Mouse (Mus musculus) urinary bladder, postnatal 10 days (tissue): Measurements from ENCODE around the gene Slc9a9.

Experiments
- DNase-seq: peaks from one replicate; pipeline ENCODE4 v3.0.0; 2022; ENCODE audit warnings: low spot score

The Slc9a9 gene

DNA sequence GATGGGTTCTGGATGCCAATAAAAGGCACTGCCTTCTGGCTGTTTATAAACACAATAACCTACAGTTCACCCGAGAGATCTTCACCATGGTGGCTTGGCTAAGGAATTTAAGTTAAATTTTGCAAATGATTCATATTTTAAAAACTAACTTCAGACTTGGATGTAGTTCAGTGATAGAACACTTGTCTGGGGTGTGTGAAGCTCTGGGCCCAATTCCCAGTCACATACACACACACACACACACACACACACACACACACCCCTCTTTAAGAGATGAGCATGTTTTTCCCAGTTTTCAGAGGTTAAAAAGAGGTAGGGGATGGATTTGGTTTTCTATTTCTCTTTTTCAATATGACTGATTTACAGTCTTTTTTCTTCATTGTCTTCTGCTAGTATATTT is 15.9 kb downstream of the Slc9a9 start:
- DNase-seq = no peak

DNA sequence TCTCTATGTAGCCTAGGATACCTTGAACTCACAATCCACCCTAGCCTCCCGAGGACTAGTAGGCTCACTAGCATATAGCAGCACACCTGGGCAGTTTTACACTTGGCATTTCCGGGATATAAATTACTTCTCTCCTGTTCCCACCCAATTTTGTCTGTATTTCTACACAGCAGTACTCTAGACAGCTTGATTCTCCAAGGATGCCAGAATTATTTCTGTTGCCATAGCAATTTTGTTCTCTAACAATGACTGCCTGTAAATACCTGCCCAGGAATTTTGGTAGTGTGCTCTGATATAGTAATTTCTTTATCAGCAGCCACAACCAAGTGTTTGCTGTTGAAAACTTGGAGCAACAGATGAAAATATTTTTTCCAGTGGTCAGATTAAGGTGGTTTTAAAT is 16.7 kb downstream of the Slc9a9 start:
- DNase-seq = no peak

DNA sequence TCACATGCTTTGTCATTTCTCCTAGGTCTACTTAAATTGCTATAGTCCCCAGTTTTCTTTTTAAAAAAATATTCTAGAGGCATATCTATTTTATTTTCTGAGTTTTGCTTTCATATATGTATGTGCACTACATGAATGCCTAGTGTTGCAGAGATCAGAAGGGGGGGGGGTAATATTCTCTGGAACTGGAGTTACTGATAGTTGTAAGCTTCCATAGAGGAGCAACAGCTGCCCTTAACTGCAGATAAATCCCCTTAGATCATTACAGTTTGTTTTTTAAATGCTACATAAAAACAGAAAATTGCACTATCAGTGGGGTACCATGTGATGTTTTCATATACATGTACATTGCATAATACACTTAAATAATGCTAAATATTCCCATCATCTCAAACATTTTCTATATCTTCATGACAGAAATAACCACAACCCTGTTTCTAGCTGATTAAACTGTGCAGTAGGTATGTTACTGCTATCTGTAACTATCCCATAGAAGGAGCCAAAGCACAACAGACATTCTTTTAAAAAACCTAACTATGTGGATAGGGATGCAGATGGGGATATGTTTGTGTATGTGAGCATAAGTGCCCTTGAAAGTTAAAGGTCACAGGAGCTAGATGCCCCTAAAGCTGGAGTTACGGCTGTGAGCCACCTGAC is 17.6 kb downstream of the Slc9a9 start:
- DNase-seq = no peak

DNA sequence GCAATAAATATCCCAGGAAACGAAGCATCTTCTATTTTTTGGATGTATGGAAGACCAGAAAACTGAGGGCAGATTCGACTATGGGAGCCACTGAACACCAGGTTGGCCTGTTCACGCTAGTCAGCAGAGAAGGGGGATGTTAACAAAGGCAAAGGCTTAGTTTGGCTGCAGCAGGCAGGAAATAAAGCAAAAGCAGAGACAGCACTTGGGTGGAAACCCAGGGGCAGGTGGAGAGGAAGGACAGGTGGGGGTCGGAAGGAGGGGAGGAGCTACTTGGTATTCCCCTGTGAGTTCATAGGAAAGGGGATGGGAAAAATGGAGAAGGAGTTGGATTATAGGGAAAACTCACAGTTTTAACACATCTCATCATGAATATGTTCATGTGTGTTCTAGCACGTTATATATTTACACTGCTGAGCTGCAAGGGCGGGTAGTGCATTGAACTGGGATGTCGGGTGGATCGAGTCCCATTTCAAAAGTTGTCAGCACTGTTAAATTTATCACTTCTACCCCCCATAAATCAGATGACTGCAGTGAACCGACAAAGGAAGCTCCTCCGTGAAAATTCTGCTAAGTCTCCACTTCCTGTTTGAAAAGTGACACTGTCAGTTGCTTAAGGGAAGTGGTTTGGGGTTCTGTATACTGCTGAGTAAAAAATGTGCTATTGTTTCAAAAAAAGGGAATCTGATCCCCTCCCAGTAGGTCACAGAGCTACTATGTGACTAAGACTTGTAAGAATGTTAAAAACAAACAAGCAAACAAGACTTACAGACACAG is 21.8 kb downstream of the Slc9a9 start:
- no peak for DNase-seq

DNA sequence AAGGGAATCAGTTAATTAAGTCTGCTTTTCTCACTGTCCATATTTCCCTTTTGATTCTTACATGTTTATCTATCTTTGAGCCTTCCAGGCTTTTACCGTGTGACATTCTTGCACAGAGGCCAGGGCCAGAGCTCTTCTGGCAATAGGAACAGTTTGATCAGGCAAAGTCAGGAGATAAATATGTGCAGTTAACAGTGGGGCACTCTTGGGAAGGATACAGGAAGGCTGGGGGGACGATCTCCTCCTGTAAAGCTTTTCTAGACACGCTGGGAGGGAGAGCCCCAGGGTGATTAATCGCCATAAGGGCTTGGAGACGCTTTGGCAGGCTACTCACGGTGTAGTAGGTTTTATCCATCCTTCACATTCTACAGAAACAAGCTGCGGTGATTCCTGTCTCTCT is 22.4 kb downstream of the Slc9a9 start:
- no peak for DNase-seq

GRCm38 (mm10) chr9:94694243-94694642 is 24.5 kb downstream of the Slc9a9 start:
- no peak for DNase-seq

GRCm38 (mm10) chr9:94694983-94695382 is 25.3 kb downstream of the Slc9a9 start:
- no peak for DNase-seq

DNA sequence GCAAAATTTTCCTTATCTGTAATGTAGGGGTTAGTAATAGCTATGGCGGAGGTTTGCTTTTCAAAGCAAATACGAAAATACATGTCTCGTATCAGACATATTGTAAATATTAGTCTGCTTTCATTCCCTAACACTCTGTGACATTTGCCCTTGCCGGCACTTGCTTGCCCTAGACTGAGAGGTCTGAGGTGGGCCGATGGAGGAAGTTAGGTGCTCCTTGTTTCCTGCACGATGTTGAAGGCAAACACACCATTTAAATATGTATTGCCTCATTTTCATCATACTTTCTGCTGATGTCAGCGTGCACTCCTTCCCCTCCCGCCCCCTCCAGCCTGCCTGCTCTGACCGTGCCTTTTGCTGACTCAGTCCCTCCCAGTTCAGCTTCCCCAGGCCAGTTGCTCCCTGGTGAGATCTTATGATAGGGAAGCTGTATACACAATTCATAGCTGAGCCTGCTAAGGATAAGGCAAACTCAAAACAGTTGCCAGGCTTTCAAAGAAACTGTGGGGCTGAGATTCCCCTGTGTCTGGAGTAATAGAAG is 26.9 kb downstream of the Slc9a9 start:
- no peak for DNase-seq

- DNase-seq = no peak
Measured at GRCm38 (mm10) chr9:94698175-94698574, 28.5 kb downstream of the Slc9a9 start.

DNA sequence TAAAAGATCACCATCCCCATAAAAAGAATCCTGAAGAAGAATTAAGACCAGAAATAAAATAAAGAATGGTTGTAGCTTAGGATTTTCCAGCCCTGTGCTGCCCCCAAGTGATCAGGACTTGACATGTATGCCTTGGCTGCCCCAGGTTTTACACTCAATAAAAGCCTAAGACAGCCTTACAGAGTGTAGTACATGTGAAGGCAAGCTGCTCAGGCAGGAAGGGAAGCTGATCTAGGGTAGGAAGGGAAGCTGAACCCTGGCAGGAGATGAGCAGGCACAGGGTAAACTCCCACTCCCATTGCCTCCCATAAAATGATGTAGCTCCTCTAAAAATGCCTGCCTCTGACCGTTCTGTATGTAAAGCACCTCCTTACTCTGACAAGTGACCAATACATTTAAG is 30.8 kb downstream of the Slc9a9 start:
- DNase-seq = no peak

- no peak for DNase-seq
Measured at GRCm38 (mm10) chr9:94701193-94701869, 31.6 kb downstream of the Slc9a9 start.

DNA sequence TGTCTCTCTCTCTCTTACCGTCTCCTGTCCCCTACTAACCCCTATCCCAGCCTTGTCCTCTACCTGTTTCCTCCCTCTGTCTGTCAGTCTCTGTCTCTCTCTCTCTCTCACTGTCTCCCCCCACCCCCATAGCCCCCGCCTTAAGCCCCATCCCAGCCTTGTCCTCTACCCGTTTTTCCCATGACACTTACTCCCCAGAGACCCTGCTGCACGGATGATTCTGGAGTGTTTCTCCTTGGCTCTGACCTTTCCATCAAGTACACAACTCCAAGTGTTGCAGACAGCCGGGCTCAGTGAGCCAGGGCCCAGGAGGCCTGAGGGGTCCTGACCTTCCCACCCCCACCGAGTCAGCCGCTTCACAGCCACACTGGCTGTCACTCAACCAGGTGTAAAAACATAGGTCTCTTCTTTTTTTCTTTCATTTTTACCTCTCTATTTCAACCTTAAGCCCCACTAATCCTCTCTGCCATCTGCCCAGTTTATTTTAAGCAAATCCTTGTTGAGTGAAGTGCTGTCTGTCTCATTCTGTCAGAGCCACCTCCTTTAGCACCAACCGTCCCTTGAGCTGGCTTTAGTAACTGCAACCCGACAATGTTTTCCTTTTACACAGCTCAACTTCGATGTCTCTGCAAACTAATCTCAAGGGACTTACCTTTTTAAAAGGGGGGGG is 32.4 kb downstream of the Slc9a9 start:
- DNase-seq = no peak

GRCm38 (mm10) chr9:94704986-94705757 is 35.5 kb downstream of the Slc9a9 start:
- DNase-seq = no peak

- no peak for DNase-seq
Measured at GRCm38 (mm10) chr9:94705758-94706026, 36.0 kb downstream of the Slc9a9 start.

GRCm38 (mm10) chr9:94712084-94712483 is 42.4 kb downstream of the Slc9a9 start:
- no peak for DNase-seq

- no peak for DNase-seq
Measured at GRCm38 (mm10) chr9:94716695-94717094, 47.0 kb downstream of the Slc9a9 start.

GRCm38 (mm10) chr9:94723631-94724030 is 53.9 kb downstream of the Slc9a9 start:
- no peak for DNase-seq

DNA sequence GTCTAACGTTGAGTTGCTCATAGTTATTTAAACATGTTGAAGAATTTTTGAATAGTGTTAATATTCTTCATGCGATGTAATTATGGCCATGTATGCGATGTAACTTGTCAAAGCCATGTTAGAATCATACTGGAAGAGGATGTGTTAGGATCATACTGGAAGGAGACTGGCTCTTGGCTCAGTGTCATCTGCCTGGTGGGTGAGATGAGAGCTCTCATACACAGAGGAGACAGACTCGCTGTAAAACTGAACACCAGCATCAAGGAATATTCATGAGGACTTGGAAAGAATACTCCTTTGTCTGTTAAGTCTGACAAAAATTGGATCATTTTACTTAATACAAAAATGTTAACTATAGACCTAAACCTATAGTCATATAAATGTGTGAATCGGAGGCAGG is 55.4 kb downstream of the Slc9a9 start:
- DNase-seq = no peak

DNA sequence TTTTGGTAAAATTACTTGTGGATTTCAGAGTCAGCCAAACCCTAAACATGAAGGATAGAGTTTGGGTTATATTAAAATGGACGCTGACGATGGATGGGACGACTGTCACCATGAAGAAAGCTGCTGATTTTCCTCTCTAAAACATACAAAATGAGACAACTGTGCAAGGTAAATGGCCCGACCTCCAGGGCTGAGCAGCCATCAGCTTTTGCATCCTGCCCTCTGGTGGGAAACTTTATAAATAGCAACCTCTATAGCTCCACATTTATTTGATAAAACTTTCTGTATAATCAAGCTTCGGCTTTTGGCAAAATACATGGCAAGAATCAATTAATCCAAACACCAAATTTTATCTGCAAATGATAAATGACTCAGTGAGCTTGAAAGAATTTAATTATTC is 57.7 kb downstream of the Slc9a9 start:
- DNase-seq = no peak

GRCm38 (mm10) chr9:94730396-94730795 is 60.7 kb downstream of the Slc9a9 start:
- no peak for DNase-seq

- no peak for DNase-seq
Measured at GRCm38 (mm10) chr9:94732136-94732535, 62.4 kb downstream of the Slc9a9 start.
